Mouse (Mus musculus): ENCODE data around the gene Fbxl13. TPM values are rescaled to one million over a fixed set of nuclear protein-coding genes. Genes with fewer than 3 reads are reported as not detected.

The Fbxl13 gene
- polyA plus RNA-seq, 1 experiment from 2014 or later = not detected

DNA sequence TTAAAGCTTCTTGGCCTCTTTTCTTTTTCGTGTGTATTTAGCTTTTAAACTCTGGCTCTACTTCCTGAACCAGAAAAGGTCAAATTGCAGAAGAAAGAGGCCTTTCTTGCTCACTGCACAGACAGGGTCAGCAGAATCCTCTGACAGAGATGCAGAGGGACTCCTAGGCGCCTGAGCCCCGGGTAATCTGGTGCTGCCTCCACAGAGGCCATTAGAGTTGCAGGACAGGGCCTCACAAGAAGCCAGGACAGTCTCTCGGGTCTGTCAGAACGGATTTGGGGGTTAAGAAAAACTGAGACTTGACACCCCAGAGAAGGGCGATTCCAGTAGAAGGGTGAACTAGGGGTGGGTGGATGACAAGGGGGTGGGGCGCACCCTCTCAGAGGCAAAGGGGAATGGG is 178.0 kb downstream of the Fbxl13 start:
- Histone ChIP-seq H3K4me2 (ENCODE audit: low read depth) (no peak overlapping the region), H3K4me3 (ENCODE audit: low read depth, low read length) (no peak overlapping the region), H3K36me3 (ENCODE audit: control insufficient read depth, insufficient read depth, low read length) (no peaks in the 10 kb centered on the region), H3K4me1 (ENCODE audit: control insufficient read depth, insufficient read depth, low read length) (no peaks in the 10 kb centered on the region), H3K27me3 (ENCODE audit: control insufficient read depth, insufficient read depth, low read length) (no peaks in the 10 kb centered on the region), H3K9ac (ENCODE audit: low read length) (no peak overlapping the region), H3K27ac (ENCODE audit: low read depth, low read length) (no peak overlapping the region), H3K9me3 (ENCODE audit: control insufficient read depth, low read length) (no peaks in the 10 kb centered on the region)
- DNase-seq (ENCODE audit: low spot score) (no peak), ATAC-seq (ENCODE audit: insufficient read depth, low FRiP score, low TSS enrichment) (no peak)
- 77% methylated on average over 7 of the region's 7 CpGs for WGBS

DNA sequence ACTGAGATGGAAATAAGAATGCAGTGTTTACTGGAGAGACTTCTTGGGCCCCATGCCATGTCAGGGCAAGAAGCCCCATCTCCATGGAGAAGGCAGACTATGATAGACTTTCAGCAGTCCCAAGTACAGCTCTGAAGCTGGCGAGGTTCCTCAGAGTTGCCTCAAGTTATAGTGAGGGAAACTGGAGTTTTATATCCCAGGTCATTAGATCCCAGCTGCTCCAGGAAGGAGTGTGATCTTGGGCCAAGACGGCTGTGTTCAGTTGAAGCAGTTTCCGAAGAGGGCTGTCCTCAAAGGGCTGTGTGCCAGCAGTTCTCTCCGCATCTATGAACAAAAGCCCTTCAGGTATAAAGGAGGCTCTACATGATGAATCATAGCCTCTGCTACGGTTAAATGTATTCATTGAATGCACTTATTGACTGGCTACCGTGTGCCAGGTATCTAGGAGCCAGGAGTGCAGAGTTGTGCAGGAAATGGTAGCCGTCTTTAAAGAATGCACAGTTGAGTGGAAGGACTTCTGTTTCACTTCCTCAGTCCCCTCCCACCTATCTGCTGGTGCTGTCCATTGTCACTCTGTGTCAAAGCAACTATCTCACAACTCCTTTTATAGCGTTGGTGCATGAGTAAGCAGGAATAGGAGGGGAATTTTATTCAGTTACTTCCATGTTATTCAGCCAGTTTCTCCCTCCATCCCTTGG is 204.5 kb downstream of the Fbxl13 start:
- no peak overlapping the region for H3K9ac ChIP-seq (ENCODE audit: low read length)
- no peaks in the 10 kb centered on the region for H3K36me3 ChIP-seq (ENCODE audit: control insufficient read depth, insufficient read depth, low read length)
- no peaks in the 10 kb centered on the region; the same call in 1 of the 2 replicates for H3K9me3 ChIP-seq (ENCODE audit: control insufficient read depth, low read length)
- 82% methylated on average over 8 of the region's 8 CpGs for WGBS
- H3K27ac ChIP-seq (ENCODE audit: low read depth, low read length) = no peak overlapping the region
- no peak for ATAC-seq (ENCODE audit: insufficient read depth, low FRiP score, low TSS enrichment)
- H3K4me1 ChIP-seq (ENCODE audit: control insufficient read depth, insufficient read depth, low read length) = no peaks in the 10 kb centered on the region
- no peaks in the 10 kb centered on the region for H3K27me3 ChIP-seq (ENCODE audit: control insufficient read depth, insufficient read depth, low read length)
- no peak overlapping the region for H3K4me3 ChIP-seq (ENCODE audit: low read depth, low read length)
- DNase-seq (ENCODE audit: low spot score) = no peak
- H3K4me2 ChIP-seq (ENCODE audit: low read depth) = no peak overlapping the region

DNA sequence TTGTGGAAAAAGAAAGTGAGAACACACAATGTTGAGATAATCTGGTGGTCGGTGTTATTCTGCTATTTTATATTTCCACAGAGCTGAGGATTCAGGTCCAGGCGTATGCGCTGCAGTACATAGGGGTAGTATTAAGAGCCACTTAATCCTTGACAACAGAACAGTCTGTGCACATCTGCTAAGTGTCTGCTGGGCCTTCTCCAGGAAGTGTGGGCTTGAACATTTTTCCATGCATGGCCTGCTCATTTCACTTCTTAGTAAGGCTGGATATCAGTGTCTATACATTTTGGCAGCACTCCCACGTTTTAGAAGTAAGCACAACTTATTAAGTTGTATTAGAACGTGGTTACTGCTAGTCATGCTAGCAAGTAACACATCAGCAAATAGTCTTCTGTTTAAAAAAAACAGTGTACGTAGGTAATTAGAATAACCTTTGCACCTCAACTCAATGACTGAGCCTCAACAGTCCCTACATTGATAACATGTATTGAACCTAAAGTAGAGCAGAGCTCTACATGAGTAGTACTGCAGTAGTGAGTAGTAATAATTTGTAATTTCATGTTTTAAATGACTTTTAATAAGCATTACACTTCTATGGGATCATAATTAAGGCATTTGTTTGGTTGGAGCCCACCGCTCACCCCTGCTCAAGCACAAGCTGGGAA is 205.9 kb downstream of the Fbxl13 start:
- H3K27me3 ChIP-seq (ENCODE audit: control insufficient read depth, insufficient read depth, low read length) = no peaks in the 10 kb centered on the region
- no peaks in the 10 kb centered on the region for H3K9me3 ChIP-seq (ENCODE audit: control insufficient read depth, low read length)
- H3K4me3 ChIP-seq (ENCODE audit: low read depth, low read length) = no peak overlapping the region
- no peak overlapping the region for H3K27ac ChIP-seq (ENCODE audit: low read depth, low read length)
- H3K9ac ChIP-seq (ENCODE audit: low read length) = no peak overlapping the region
- DNase-seq (ENCODE audit: low spot score) (no peak), ATAC-seq (ENCODE audit: insufficient read depth, low FRiP score, low TSS enrichment) (no peak)
- H3K36me3 ChIP-seq (ENCODE audit: control insufficient read depth, insufficient read depth, low read length) = no peaks in the 10 kb centered on the region
- no peaks in the 10 kb centered on the region for H3K4me1 ChIP-seq (ENCODE audit: control insufficient read depth, insufficient read depth, low read length)
- 93% methylated on average over 7 of the region's 7 CpGs for WGBS
- no peak overlapping the region for H3K4me2 ChIP-seq (ENCODE audit: low read depth)

DNA sequence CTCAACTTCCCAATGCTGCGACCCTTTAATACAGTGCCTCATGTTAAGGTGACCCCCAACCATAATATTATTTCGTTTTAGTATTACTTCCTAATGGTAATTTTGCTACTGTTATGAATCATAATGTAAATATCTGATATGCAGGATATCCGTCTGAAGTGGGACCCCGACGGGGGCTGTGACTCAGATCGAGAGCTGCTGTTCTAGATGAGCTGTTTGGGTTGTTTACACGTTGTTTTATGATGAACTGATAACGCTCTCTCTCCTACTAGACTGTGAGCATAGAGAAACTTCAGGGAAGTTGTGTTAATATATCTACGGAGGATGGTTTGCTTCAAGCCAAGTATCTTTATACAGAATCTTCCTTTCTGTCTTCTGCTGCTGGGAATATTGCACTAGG is 207.0 kb downstream of the Fbxl13 start:
- H3K4me1 ChIP-seq (ENCODE audit: control insufficient read depth, insufficient read depth, low read length) = no peaks in the 10 kb centered on the region
- no peaks in the 10 kb centered on the region for H3K27me3 ChIP-seq (ENCODE audit: control insufficient read depth, insufficient read depth, low read length)
- no peak overlapping the region for H3K4me3 ChIP-seq (ENCODE audit: low read depth, low read length)
- WGBS = 93% methylated on average over 9 of the region's 9 CpGs
- H3K27ac ChIP-seq (ENCODE audit: low read depth, low read length) = no peak overlapping the region
- DNase-seq (ENCODE audit: low spot score) (no peak), ATAC-seq (ENCODE audit: insufficient read depth, low FRiP score, low TSS enrichment) (no peak)
- H3K4me2 ChIP-seq (ENCODE audit: low read depth) = no peak overlapping the region
- no peaks in the 10 kb centered on the region for H3K9me3 ChIP-seq (ENCODE audit: control insufficient read depth, low read length)
- no peak overlapping the region for H3K9ac ChIP-seq (ENCODE audit: low read length)
- no peaks in the 10 kb centered on the region for H3K36me3 ChIP-seq (ENCODE audit: control insufficient read depth, insufficient read depth, low read length)

DNA sequence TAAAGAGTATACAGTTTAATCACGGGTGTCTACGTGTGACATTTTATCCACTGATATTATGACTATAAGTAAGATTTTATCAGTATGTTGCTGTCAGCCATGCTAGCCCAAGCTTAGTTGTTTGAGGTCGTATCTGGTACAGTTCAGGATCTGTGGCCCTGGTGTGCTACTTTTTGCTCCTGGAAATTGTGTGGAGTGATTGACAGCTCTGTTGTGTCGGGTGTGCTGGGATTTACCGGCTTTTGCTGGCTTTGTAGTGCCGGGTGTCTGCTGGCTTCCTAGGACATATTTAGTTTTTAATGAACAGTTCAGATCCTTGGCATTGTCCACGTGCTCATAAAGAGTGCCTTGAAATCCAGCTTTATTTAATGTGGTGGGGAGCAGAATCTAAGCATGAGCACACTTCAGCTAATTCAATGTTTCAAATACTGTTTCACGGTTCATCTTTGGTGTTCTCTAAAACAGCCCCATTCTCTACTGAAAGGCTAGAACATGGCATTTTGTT is 208.9 kb downstream of the Fbxl13 start:
- H3K4me1 ChIP-seq (ENCODE audit: control insufficient read depth, insufficient read depth, low read length) = no peaks in the 10 kb centered on the region
- H3K36me3 ChIP-seq (ENCODE audit: control insufficient read depth, insufficient read depth, low read length) = no peaks in the 10 kb centered on the region
- DNase-seq (ENCODE audit: low spot score) = no peak
- no peak overlapping the region for H3K9ac ChIP-seq (ENCODE audit: low read length)
- no peak overlapping the region for H3K27ac ChIP-seq (ENCODE audit: low read depth, low read length)
- no peak overlapping the region for H3K4me3 ChIP-seq (ENCODE audit: low read depth, low read length)
- no peak for ATAC-seq (ENCODE audit: insufficient read depth, low FRiP score, low TSS enrichment)
- WGBS = 80% methylated on average over 8 of the region's 8 CpGs
- no peak overlapping the region for H3K4me2 ChIP-seq (ENCODE audit: low read depth)
- H3K27me3 ChIP-seq (ENCODE audit: control insufficient read depth, insufficient read depth, low read length) = no peaks in the 10 kb centered on the region
- no peaks in the 10 kb centered on the region for H3K9me3 ChIP-seq (ENCODE audit: control insufficient read depth, low read length)

DNA sequence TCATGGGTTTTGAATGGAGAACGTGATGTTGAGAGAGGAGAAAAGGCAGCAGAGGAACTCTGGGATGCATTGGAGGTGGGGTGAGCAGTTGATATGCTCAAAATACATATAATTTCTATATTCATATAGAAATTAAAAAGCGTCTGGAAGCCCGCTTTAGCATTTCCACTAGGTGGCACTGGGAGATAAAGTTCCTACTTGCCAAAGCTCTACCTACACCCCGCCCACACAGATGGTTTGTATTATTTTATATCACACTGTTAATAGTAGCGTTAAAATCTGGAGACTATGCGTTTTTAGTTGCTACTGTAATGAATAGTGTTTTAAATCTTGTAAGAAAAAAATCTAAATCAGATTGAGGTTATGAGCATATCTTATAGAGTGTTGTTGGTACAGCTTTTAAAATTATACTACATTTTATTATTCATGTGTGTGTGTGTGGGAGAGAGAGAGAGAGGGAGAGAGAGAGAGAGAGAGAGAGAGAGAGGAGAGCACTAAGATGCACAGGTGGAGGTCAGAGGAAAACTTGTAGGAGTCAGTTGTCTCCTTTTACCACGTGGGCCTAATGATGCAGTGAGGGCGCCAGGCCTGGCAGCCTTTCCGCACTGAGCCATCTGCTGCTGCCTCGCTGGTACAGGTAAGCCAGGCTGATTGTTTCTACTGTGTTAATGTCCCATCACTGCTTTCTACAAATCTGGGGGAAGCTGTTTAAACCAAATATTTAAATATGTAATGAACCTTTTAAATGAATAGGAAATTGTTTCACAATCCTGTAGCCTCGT is 211.1 kb downstream of the Fbxl13 start:
- H3K27me3 ChIP-seq (ENCODE audit: control insufficient read depth, insufficient read depth, low read length) = no peaks in the 10 kb centered on the region
- peak; percentile 30 for DNase-seq (ENCODE audit: low spot score)
- H3K36me3 ChIP-seq (ENCODE audit: control insufficient read depth, insufficient read depth, low read length) = no peaks in the 10 kb centered on the region
- H3K27ac ChIP-seq (ENCODE audit: low read depth, low read length) = no peak overlapping the region
- no peak overlapping the region for H3K9ac ChIP-seq (ENCODE audit: low read length)
- no peak overlapping the region for H3K4me2 ChIP-seq (ENCODE audit: low read depth)
- ATAC-seq (ENCODE audit: insufficient read depth, low FRiP score, low TSS enrichment) = no peak
- H3K4me3 ChIP-seq (ENCODE audit: low read depth, low read length) = no peak overlapping the region
- H3K9me3 ChIP-seq (ENCODE audit: control insufficient read depth, low read length) = no peaks in the 10 kb centered on the region
- 84% methylated on average over 11 of the region's 11 CpGs for WGBS
- no peaks in the 10 kb centered on the region for H3K4me1 ChIP-seq (ENCODE audit: control insufficient read depth, insufficient read depth, low read length)

Other genes with a start within 250 kb of the Fbxl13 start
- 0.31 TPM in 1 of 2 replicates, not detected in the other for gene Ccdc146, start 221.0 kb downstream of the Fbxl13 start, polyA plus RNA-seq (2014; fragmentation: Nextera tagmentation; extraction: Ambion mirVana)
- gene Fam185a, start 220.7 kb downstream of the Fbxl13 start, polyA plus RNA-seq (2014; fragmentation: Nextera tagmentation; extraction: Ambion mirVana) = 4.9 and 6.6 TPM in 2 replicates
- gene Lrrc17, start 102.1 kb downstream of the Fbxl13 start, polyA plus RNA-seq (2014; fragmentation: Nextera tagmentation; extraction: Ambion mirVana) = 8.3 and 12.9 TPM in 2 replicates
- 79.2 and 84.5 TPM in 2 replicates for gene Armc10, start 179 bp upstream of the Fbxl13 start, polyA plus RNA-seq (2014; fragmentation: Nextera tagmentation; extraction: Ambion mirVana)
- 8.7 and 8.8 TPM in 2 replicates for gene Napepld, start 55.8 kb upstream of the Fbxl13 start, polyA plus RNA-seq (2014; fragmentation: Nextera tagmentation; extraction: Ambion mirVana)
- 96.1 and 103 TPM in 2 replicates for gene Pmpcb, start 91.5 kb upstream of the Fbxl13 start, polyA plus RNA-seq (2014; fragmentation: Nextera tagmentation; extraction: Ambion mirVana)
- gene Dnajc2, start 139.6 kb upstream of the Fbxl13 start, polyA plus RNA-seq (2014; fragmentation: Nextera tagmentation; extraction: Ambion mirVana) = 91.2 and 92.4 TPM in 2 replicates
- gene Psmc2, start 139.6 kb upstream of the Fbxl13 start, polyA plus RNA-seq (2014; fragmentation: Nextera tagmentation; extraction: Ambion mirVana) = 245 and 260 TPM in 2 replicates
- 0.08 TPM in 1 of 2 replicates, not detected in the other for gene Slc26a5, start 220.0 kb upstream of the Fbxl13 start, polyA plus RNA-seq (2014; fragmentation: Nextera tagmentation; extraction: Ambion mirVana)

Measured in neural tube, embryonic 11.5 days (tissue).